Mouse (Mus musculus): ENCODE measurements at regions not wholly inside any gene's neighbourhood (a gene's known extent, or its start where the extent isn't known, plus 50 kb on each side); places are given as distances from the start of the nearest gene placed in this dataset.

DNA sequence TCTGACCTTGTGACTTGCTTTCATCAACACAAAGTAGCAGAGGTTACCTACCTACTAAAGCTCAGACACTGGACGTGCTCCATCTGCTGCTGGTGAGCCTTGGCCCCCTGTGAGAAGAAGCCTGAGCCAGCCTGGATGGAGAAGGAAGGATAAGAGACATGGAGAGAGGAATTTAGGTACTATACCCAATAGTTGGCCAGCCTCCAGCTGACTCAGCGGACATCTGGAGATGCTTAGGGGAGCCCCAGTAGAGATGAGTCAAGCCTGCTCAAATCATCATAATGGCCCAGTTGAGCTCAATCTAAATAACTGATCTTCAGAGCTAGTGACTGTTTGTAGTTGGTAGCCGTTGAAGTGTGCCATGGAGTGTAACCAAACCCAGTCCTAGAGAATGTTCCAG lies 53.7 kb upstream of the Ripply2 start:
- DNase-seq = peak; percentile 56

DNA sequence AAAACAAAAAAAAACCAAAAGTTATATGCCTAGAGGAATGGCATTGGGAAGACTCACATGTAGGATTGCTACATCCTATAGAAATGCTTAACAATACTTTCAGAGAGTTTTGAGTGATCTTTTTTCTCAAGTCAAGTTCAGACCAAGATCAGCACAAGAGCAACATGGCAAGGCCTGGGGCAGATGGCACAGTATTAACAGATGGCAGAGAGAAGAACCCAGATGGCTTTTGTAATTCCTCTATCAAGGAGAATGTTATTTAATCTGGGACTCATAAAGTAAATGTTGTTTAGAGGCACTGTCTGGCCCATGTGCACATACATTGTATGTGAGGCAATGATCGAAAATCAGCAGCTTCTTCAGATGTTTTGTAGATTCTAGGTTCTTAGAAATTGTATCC lies 58.3 kb upstream of the Ripply2 start:
- DNase-seq = no peak

DNA sequence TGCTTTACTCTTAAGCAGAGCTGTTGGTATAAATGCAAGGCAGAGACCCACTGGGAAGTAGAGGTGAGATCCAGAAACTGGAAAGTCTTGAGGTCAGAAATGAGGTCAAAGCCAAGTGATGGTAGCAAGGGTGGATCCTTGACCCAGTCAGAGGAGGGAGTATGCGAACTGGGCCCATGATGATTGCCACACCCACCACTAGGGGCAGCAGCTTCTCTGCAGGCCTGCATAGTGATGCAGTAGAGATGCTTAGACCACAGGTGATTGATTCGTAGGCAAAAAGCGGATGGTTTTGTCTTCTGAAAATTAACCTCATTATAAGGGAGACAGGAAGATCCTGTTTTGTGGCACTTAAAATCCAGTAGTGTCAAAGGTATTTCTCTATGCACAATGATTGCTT lies 59.6 kb upstream of the Ripply2 start:
- DNase-seq = no peak

DNA sequence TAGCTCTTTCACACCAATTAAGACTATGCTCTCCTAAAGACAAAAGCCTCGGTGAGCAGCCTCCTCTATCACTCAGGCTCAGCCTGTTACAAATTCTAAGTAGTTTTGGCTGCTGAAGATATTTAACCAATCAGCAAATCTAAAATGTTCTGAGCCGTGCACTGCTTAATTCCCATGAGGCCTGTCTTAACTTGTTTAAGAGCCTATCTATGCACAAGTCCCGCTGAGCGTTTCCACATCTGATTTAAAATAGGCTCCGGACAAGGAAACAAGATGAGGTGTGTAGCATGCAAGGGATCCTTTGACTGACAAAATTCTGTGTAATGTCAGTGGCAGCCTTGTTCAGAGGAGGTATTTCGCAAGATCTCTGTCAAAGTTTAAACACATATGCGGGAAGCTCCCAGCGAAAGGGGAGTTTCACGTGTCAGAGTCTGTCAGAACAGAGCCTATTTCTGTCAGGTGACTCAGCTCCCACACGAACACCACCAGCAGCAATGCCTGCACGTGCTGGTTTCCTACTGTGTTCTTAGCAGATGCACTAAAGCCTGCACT lies 63.3 kb upstream of the Ripply2 start:
- DNase-seq = no peak

- DNase-seq = no peak
Measured at GRCm38 (mm10) chr9:86949885-86950284, 65.5 kb upstream of the Ripply2 start.

DNA sequence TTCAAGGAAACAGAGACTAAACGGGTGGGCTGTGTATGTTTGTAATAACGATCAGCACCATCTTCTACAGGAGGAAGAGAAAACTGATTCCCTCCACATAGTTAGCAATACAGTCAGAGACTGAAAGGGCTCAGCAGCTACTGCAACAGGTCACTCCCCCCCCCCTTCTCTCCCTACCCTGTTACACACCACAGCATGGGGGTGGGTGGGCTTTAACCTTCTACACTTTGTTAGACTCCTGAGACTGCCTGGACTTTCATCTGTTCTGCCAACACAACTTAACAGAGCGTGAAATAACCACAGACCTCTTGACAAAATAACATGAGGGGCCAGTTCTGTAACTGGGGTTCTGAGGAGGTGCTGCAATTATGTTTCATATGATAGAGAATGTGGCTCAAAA lies 50.7 kb upstream of the Snap91 start:
- DNase-seq = no peak
